Comparison of ENCODE assay signal across 8 mouse cellular contexts in the genomic region with DNA sequence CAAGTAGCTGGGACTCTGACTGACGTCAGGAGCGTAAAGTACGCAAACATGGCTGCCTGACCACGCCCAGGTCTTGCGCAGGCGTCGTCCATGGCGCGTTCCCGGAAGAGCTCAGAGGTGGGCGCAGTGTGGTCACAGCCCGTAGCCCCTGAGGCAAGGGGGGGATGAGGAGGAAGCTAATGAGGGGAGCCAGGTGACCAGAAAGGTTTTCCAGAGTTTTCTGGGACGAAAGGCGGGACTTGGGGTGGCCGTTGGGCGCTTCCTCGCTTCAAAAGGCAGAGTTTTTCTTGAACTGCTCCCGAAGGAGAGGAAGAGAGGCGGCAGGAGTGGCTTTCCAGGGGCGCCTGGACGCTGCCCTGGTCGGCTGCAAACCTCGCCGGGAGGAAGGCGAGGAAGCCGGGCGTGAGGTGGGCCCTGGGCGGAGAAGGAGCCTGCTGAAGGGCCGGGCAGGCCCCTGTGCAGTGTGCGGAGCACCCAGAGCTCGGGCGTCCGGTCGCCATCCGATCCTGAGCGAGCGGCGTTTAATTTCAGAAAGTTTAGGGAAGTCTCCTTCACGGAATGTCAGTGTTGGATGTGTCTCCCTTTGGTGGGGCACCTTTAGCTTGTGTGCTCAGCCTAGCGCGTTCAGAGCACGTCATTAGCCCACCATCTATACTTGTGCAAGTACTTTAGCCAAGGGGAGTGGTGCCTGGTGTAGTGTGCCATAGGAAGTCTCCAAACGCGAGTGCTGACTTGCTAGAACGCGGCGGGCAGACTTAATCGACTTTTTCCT. TPM values are rescaled to one million over a fixed set of nuclear protein-coding genes. Genes with fewer than 3 reads are reported as not detected.
DNase-seq lines count a peak whose midpoint lies in the region; ATAC-seq and TF ChIP-seq lines count a peak whose summit lies in the region.

A gene (plus strand): TSS at position 33 of the 772 bp plus-strand sequence.

- DNase-seq in WW6 (ENCODE audit: low read depth, low spot score): peak; percentile 67
- peak; percentile 62 to 81 for DNase-seq in cerebellum, postnatal 4 days (ENCODE audit: low spot score in 2 of 2)
- DNase-seq in gastrocnemius, adult 2 months: peak; percentile 89
- peak; percentile 94 for DNase-seq in hindbrain, postnatal 0 days (ENCODE audit: low spot score)
- DNase-seq in left cerebral cortex, adult 2 months (ENCODE audit: extremely low spot score in 1 of 2, low spot score in 2 of 2): peak; percentile 83 to 85
- DNase-seq in right cerebral cortex, adult 2 months (ENCODE audit: low spot score in 2 of 2): peak; percentile 82 to 90
- peak; percentile 86 for DNase-seq in urinary bladder, postnatal 14 days (ENCODE audit: low spot score)

- peak within 1 kb of the TSS; percentile 62 for H3K4me2 ChIP-seq in hindbrain, postnatal 0 days (ENCODE audit: low read depth, low read length)

- H3K27me3 ChIP-seq in hindbrain, postnatal 0 days (ENCODE audit: insufficient read depth, low read length): no peaks in the 10 kb centered on the region

- no peaks in the 10 kb centered on the region for H3K9me3 ChIP-seq in hindbrain, postnatal 0 days (ENCODE audit: low read length)

- peak within 1 kb of the TSS; percentile 80 for H3K9ac ChIP-seq in hindbrain, postnatal 0 days (replicated peaks; ENCODE audit: low read length)

- peak within 1 kb of the TSS; percentile 79 for H3K4me3 ChIP-seq in gastrocnemius, adult 2 months
- H3K4me3 ChIP-seq in hindbrain, postnatal 0 days (ENCODE audit: low read length): peak within 1 kb of the TSS; percentile 90
- H3K4me3 ChIP-seq in left cerebral cortex, adult 2 months: peak within 1 kb of the TSS; percentile 59

- TF ChIP-seq CTCF in gastrocnemius, adult 2 months (IDR thresholded peaks at IDR 0.05): no peak
- TF ChIP-seq CTCF in hindbrain, postnatal 0 days (IDR thresholded peaks at IDR 0.05; ENCODE audit: low read depth): peak; percentile 38
- no peak for TF ChIP-seq CTCF in left cerebral cortex, adult 2 months (IDR thresholded peaks at IDR 0.05)

- intact Hi-C loops in gastrocnemius, adult 2 months (cut with DNase I): loop anchor here (10.0 kb wide), 1 partner anchor 130 kb away; no protein-coding TSS in a partner anchor
- intact Hi-C loops in left cerebral cortex, adult 2 months (cut with DNase I): no loop called here

- H3K36me3 ChIP-seq in hindbrain, postnatal 0 days (ENCODE audit: insufficient read depth, low read length): no peaks in the 10 kb centered on the region

- no peaks in the 10 kb centered on the region for H3K4me1 ChIP-seq in hindbrain, postnatal 0 days (ENCODE audit: insufficient read depth, low read length)

- 1% methylated on average over 48 of the region's 48 CpGs for WGBS in hindbrain, postnatal 0 days

- peak; percentile 99 for ATAC-seq in hindbrain, postnatal 0 days
- peak; percentile 96 for ATAC-seq in megakaryocyte, adult 5-6 weeks (ENCODE audit: poor library complexity, severe bottlenecking)

- H3K27ac ChIP-seq in gastrocnemius, adult 2 months: peak within 1 kb of the TSS; percentile 94
- H3K27ac ChIP-seq in hindbrain, postnatal 0 days: peak within 1 kb of the TSS; percentile 89
- H3K27ac ChIP-seq in left cerebral cortex, adult 2 months: peak within 1 kb of the TSS; percentile 93

RNA-seq across cellular contexts. Expression of the gene that starts here (rescaled TPM):
- total RNA-seq in gastrocnemius, adult 2 months (2021): 10 to 100 TPM; 10.9 to 18.5 TPM
- 15.3 and 20.7 TPM in 2 replicates for total RNA-seq in hindbrain, postnatal 0 days (2014; rRNA removed)
- 39.3 and 42.0 TPM in 2 replicates for polyA plus RNA-seq in hindbrain, postnatal 0 days (2015; fragmentation: Nextera tagmentation; extraction: Ambion mirVana)
- 10 to 100 TPM; 27.4 to 30.1 TPM for total RNA-seq in left cerebral cortex, adult 2 months (2021)
- total RNA-seq in megakaryocyte, adult 5-6 weeks (2015): 23.1 and 35.3 TPM in 2 replicates
- total RNA-seq in megakaryocyte, adult 5-6 weeks (2017): 23.3 and 35.7 TPM in 2 replicates

Comparison
In these comparisons a context has a peak if more than half of its experiments do, and no peak if none do; other contexts are left out.
1. Peak in every context shown above with its lines: DNase-seq, ATAC-seq, H3K4me3 ChIP-seq and H3K27ac ChIP-seq.